Mouse (Mus musculus) yolk sac, embryonic 10.5 days (tissue): ENCODE results near the gene Grk5.

ENCODE experiments used
- DNase-seq: peaks from one replicate; pipeline ENCODE4 v3.0.0-alpha.2; 2017; ENCODE audit warnings: low spot score

The Grk5 gene

DNA sequence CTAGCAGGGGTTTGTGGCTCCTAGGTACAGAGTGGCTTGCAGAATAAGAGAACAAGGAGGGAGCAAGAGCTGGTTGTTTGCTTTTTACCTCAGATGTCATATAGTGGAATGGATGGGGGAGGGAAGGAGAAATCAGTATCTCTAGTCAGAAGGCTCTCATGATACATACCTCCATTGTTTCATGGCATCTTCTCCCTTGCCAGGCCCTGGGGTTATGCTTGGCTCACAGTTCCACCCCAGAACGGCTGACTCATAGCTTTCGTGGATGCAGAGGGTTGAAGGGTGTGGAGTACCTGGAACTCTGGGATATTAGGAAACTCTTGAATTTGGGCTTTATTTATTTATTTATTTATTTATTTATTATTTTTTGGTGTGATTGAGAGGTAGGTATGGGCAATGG lies 84.0 kb downstream of the Grk5 start:
- no peak for DNase-seq

DNA sequence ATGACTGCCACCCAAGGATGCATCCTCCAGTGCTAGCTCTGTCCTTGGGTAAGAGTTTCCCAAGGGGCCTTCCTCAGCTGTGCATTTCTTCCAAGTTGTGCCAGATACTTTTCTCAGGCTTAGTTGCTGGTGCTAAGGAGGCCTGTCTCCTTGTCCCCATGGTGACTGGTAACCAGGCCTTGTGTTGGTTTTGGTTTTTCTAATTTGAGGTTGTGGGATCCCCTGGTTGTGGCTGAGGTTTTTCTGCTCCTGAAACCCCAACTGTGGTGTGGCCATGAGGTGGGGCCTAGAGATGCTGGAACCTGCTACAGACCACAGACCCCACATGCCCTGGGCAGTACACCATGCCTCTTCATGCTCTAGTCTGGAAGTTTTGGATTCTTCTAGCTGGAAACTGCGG lies 90.0 kb downstream of the Grk5 start:
- no peak for DNase-seq

DNA sequence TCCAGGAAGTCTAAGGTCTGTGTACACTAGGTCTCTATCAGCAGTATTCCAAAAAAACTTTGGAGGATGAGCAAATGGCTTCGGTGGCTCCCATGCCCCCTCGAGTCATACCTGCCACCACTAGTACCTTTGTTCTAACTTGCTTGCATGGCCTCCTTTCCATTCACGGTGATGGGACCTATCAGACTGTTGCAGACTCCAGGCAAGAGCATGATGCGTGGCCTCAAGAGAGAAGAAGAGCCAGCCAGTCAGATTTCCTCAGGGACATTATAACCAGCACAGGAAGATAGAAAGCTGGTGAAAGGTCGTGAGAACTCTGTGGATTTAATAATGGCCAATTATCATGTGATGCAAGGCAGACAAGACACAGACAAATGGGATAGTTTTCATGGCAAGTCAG lies 91.8 kb downstream of the Grk5 start:
- no peak for DNase-seq

DNA sequence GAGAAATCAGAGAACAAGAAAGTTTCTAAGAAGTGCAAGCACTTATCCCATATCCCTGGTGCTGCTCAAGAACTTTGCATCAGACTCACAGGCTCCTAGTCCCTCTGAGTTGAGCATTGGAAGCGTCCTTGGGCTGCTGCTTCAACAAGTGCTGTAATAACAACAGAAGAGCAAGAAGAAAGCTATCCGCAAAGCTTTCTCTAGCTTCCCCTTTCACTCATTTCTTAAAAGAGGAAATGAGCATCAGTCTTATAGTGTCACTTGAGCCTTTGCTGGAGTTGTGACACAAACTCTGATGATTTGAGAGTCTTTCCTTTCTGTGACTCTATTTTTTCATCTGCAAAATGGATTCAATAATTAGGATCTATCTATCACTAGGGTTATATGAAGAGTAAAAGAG lies 92.3 kb downstream of the Grk5 start:
- no peak for DNase-seq

DNA sequence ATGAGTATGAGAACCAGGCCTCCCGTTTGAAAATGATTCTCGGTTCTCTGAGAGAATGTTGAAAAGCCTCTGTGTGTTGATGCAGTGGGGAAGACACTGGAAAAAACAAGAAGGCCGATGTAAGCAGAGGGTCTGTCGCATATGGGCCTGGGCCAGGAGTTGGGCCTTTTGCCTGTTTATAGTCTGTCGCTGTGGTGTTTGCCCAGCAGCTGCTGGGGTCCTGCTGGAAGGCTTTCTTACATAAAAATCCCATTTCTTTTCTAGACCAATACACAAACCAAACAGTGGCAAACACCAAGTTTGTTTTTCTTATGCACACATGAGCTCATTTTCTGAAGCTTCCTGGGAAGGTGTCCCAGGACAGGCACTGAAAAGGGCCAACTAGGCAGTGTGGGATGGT lies 100.2 kb downstream of the Grk5 start:
- no peak for DNase-seq

DNA sequence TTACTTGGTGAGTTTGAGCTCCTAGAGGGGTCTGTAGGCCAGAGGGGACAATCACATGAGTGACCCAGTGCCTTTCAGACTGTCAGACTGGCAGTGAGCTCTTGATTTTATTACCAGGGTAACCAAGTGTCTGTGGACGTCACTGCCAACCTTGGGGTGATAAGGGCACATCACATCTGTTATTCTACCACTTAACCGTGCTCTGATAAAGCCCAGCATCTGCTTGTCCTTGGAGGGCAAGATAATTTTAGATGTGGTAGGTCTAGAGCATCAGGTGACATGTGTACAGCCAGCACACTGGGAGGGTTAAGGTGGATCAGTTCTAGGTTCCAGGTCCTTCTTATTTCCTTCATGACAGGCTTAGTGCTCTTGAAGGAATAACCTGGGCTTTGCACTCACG lies 104.7 kb downstream of the Grk5 start:
- no peak for DNase-seq

DNA sequence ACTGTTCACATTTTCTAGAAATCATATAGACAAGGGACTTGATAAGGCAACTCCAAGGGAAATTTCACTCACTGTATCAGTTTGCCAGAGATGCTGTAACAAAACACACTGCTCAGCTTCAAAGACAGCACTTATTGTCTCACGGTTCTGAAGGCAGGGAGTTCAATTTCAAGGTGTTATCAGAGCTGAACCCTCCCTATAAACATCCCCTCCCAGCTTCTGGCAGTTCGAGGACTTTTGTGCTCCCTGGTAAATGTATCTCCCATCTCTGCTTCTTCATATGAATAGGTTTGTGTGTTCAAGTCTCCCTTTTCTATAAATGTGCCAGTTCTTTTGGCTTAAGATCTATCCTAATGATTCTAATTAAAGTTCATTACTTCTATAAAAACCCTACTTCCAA lies 105.3 kb downstream of the Grk5 start:
- no peak for DNase-seq

DNA sequence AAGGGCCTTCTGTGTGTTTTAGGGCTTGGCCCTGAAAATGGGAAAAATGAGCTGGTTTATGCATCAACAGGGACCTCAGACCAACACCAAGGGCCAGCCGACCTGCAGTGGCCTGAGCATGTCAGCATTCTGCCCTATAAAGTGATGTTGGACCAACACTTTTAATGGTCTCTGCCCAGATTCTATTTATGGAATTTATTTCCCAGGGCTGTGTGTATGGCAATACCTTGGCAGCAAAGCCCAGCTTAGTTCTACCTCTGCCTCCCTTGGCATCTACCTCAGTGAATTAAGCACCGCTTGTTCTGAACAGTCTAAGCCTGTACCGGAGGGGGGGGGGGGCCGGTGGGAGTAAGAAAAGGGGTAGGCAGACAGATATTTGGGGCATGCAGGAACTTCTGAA lies 108.2 kb downstream of the Grk5 start:
- no peak for DNase-seq

DNA sequence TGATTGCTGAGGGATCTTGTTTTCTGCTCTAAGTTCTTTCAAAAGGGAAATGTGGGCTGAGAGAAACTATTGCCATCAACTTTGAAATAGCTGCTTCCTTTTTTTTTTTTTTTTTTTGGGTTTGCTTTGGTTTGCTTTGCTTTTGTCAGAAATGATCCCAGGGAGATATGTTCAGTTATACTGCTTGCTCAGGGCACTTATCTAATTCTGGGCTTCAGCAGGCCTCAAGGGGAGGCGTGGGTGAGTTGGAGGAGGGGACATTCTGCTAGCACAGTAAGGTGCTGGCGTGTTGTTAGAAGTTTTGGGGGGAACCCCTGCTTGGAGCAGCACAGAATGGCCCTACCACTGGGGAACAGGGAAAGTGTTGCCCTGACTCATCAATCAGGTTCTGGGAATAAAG lies 110.1 kb downstream of the Grk5 start:
- no peak for DNase-seq

DNA sequence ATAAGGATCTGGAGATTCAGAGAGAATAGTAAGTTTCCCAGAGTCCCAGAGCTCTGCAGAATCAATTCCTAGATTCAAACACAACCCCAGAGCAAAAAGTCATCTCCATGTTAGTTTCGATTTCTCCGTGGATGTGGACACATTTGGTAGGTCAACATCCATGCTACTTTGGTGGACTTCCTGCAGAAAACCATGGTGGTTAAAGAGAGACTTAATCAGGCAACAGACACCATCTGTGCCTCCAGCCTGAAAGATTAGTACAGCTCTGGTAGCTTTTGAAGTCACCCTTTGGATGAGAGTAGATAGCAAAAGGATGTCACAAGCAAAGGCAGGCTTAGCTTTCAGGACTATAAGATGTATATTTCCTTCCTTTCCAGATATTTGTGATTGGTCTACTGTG lies 111.4 kb downstream of the Grk5 start:
- no peak for DNase-seq

DNA sequence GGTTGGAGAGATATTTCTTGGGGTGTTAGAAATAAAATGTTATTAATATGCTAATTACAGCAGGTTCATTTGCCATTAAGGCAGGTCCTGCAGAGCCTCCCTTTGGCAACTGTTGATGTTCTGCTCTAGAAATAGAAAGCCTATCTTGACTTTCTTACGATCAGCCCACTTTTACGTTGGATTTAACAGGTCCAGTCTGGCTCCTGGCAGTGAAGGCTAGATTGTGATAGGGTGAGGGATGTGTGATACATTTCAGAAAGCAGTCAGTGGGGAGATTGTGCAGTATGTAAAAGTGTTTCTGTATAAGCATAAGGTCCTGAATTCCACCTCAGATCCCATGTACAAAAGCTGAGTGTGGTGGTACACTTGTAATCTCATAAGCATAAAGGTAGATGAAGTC lies 119.7 kb downstream of the Grk5 start:
- no peak for DNase-seq

DNA sequence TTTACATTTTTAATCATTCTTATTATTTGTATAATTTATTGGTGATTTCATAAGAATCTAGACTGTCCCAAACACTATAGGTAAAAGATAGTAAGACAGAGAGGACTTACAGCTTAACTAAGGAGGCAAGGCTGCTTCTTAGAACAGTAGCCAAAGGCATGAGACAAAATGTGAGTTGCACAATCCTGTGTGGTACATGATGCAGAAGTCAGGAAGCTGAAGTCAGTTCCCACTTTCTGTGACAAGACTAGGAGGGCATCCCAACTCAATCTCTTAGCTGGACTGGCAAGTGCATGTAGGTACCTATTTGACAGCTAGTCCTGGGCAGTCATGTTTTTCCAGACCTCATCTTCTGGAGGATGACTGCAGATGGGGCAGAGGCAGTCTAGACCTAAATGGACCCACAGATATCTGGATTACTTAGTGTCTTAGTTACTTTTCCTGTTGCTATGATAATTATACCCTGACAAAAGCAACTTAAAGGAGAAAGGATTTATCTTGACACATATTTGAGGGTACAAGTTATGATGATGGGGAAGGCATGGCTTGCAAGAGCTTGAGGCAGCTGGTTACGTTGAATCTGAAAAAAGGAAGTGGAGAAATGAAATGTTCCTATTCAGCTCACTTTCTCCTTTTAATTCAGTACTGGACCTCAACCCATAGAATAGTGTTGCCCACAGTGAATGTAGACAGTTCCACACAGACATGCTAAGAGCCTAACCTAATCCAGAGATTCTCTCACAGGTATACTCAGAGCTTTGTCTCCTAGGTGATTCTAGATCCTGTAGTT lies 128.1 kb downstream of the Grk5 start:
- DNase-seq, result no peak

DNA sequence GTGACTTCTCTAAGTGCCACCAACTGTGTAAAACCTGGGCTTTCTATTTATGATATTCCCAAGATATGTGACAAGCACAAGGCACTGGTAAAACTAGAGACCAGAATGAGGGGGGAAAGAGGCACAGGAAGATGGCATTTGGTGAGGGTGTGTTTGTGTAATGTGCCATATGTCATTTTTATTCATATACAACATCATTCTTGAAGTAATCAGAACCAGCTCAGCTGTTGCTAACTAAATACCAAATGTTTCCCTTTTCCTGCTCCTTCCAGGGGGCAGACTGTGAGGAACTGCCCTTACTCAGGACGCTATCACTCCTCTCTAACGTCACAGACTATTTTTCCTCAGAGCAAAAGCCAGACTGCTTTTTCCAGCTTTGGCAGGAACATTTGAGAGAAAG lies 132.0 kb downstream of the Grk5 start:
- no peak for DNase-seq

DNA sequence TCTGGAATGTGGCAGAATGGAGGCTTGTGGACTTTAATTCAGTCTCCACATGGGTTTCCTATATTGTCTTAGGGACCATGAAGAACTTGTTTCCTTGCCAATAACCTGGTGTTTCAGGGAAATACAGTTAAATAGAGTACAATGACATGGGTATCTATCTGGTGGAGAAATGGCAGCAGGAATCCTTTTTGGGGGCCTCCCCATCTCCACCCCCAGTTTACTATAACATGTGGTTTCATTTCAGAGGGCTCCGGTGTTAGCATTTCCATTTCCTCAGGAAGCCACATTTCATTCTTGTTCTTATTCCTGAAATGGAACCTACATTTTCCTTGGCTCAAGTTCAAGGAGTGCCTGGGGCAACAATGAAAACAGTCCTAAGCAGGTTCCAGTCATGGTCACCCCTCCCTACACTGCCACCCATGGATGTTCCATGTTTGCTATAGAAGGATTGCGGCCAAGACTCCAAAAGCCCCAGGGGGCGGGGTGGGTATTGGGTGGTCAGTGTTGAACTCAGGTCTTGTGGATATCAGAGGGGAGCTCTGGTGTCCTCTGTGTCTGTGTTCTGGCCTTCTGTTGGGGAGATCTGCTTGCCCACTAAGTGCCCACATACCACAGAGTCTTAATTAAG lies 132.5 kb downstream of the Grk5 start:
- no peak for DNase-seq

DNA sequence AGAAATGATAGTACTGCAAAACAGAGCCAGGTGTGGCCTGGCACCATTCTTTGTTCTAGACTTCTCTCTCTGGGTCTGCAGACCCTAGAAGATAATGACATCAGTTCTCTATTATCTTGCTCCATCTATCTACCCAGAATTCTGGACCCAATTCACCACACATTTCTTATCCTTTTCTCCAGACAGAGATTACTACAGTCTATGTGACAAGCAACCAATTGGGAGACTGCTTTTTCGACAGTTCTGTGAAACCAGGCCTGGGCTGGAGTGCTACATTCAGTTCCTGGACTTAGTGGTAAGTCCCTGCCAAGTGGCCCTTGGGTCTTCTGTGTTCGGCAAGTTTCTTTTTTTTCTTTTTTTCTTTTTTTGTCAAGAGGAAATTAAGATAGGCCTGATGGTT lies 142.0 kb downstream of the Grk5 start:
- no peak for DNase-seq

DNA sequence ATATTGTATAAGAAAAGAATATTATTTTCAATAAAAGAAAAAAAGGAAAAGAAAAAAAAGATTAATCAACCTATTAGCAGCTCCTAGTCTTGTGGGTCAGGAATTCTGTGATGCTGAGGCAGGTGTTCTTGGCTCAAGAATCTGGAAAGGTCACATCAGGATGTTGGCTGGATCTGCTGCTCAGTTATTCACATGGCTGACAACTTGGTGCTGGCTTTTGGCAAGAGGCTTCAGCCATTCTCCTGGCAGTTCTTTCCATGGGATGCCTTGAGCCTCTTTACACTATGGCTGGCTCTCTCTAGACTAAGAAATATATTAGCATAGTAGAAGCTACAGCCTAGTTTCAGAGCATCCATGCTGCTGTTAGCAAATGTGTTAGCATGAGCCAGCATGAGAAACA lies 149.6 kb downstream of the Grk5 start:
- no peak for DNase-seq

DNA sequence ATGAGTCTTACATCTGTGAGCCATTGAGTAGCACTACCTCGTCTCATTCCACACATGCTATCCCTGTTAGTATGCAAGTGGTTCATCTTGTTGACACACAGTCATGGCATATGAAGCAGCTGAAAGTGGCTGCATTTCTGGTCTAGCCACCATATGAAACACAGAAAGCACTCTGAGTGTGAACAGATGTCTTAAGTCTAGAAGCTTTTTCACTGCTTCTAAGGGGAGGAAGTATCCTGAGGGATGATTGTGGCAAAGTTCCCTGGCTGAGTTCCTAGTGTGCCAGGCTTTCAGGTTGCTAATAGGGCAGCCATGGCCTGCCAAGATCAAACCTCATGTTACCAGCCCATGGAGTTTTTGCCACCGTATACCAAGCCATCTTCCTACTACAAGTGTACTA lies 159.1 kb downstream of the Grk5 start:
- DNase-seq, result no peak

DNA sequence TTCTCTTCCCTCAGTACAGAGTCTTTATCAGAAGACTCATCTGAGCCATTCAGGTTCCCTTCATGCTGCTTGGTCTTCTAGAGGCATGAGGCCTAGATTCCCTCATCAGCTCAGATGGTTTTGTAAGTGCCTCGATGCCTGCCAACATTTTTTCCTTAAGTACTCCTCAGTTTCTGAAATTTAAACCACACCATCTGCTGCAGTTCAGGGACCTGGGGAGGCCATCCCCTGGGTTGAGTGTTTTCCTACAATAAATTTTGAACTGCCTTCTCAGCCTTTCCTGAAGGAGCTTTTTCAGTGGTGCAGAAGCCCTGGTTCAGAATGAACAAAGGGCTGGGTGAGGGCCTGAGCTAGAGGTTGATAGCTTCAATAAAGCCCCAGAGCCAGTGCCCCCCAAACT lies 159.9 kb downstream of the Grk5 start:
- no peak for DNase-seq

DNA sequence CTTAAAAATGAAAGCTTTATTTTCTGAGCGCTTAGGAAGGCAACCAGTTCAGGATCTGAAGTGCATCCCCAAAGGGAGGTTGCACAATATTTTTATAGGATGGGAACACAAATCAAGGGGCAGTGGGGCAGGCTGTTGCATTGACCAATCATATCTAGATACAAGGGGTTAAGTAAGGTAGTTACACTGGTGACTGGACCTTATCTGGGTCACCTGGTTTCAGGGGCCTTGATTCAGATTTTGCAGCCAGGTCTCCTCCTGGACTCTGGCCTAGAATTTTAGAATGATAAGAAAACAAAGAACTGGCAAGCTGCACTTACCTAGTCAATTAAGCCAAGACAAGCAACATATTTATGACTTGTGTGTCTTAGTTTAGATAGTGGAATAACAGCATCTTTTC lies 161.6 kb downstream of the Grk5 start:
- no peak for DNase-seq

DNA sequence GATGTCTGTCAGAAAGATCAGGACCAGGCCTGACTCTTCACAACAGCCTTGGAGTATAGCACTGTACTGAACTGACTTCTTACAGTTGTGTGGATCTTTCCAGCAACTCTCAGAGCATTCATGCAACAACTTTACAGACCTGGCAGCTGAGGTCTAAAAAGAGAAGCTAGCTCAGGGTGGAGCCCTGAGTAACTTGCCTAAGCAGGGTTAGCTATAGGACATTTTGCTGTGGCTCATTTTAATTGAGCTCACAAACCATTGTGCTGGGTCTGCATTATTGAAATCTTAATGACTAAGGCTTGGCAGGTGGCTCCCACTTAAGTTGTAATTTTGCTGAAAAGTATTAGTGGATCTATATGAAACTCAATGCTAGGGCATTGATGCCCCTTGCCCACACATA lies 162.5 kb downstream of the Grk5 start:
- DNase-seq, result no peak

DNA sequence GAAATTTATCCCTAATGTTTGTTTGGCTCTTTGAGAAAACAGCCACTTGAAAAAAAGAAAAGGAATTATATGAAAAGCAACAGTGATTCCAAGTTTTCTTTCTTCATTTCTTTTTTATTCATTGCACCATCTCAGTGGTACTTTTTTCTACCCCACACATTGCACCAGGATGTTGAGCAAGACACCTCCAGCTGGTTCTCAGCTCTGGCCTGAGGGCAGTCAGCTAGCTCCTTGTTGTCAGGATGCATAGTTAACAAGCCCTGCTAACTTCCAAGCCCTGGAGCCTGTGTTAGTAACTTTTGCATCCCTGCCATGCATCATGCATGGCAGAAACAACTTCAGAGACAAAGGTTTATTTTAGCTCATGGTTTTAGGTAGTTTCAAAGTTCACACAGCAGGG lies 163.2 kb downstream of the Grk5 start:
- DNase-seq, result no peak

DNA sequence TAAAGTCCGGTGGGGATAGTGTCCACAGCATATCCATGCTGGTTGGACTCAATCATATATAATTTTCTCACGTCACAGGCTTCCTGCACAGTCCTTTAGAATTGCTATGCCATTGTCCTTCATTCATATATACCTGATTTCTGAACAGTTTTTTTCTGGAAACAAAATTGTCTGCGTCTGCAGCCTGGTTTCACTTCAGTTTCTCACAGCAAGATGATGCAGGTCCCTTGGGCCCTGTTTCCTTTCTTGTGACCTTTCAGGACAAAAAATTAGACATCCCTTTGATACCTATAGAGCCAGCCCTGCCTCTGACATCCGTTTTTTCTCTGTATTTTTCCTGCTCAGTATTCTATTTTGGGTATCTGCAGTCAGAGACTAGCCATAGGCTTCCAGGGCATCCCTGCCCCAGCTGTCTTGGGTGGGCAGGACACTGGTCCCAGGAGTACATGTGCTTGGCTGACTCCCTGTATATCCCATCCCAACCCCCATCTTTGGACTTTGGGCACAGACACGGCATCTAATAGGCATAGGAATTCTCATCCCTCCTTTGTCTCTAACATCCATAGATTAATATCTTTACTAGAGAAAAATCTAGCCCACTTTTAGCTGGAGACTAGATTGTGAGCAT lies 167.3 kb downstream of the Grk5 start:
- no peak for DNase-seq

DNA sequence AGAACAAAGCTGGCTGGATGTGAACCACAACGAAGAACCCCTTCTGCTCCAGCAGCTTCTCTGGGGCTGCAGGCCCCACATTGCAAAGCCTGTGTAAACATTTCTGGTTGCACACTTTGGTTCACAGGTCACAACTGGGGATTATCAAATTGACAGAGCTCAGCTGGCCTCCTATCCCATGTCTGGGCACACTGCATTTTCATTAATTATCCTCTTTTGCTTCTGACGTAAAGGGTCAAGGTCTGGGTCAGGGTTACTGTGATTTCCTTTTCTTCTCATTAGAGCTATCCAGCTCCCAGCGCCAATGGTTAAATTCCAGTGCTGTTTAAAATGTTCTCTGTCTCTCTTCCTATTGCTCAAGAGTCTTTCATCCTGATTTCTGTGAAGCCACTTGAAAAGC lies 168.0 kb downstream of the Grk5 start:
- DNase-seq, result peak; percentile 63

DNA sequence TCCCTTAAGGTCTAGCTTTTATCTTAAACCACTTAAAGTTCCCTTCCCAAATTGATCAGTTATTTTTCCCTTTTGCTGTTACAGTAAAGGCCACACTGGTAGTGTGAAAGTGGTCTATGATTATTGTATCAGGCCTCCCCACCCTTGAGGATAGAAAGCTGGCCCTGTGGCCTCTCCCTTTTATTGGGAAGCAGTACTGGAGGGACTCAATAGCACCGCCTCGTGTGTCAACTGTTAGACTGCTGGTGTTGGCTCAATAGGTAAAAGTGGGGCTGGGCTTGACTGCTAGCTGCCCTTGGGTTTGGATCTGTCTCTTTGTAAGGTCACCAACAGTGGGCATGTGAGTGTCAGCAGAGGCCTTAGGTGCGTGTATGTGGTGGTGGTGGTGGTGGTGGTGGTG lies 174.8 kb downstream of the Grk5 start:
- DNase-seq, result no peak
